Mouse (Mus musculus): Measurements from ENCODE around the gene Lrmp. TPM values are rescaled to one million over a fixed set of nuclear protein-coding genes. Genes with fewer than 3 reads are reported as not detected.
"Not testable (repeated sequence)": the region's sequence is repeated elsewhere in the genome, so short reads cannot be mapped to it uniquely, and the experiment has no call there.

Lrmp gene
- polyA plus RNA-seq, 1 experiment from 2014 or later: 0.51 TPM

- Histone ChIP-seq H3K9ac (replicated peaks) (no peak overlapping the region), H3K27me3 (peaks cover 4% of the 10 kb centered on the region; the same call in 1 of the 2 replicates), H3K4me1 (replicated peaks) (no peaks in the 10 kb centered on the region; the same call in 1 of the 2 replicates), H3K4me2 (replicated peaks) (no peak overlapping the region), H3K36me3 (no peaks in the 10 kb centered on the region), H3K4me3 (replicated peaks) (no peak overlapping the region), H3K27ac (no peak overlapping the region), H3K9me3 (no peaks in the 10 kb centered on the region; the same call in 1 of the 2 replicates)
- whole genome bisulfite sequencing: 67% methylated on average over 1 of the region's 1 CpGs
- no peak for ATAC-seq
Measured at GRCm38 (mm10) chr6:145124621-145125020, 9.2 kb downstream of the Lrmp start.

- H3K27me3 ChIP-seq: peaks cover 4% of the 10 kb centered on the region; the same call in 1 of the 2 replicates
- H3K4me1 ChIP-seq (replicated peaks): no peaks in the 10 kb centered on the region; the same call in 1 of the 2 replicates
- no peak overlapping the region for H3K4me2 ChIP-seq (replicated peaks)
- no peak overlapping the region for H3K4me3 ChIP-seq (replicated peaks)
- ATAC-seq: no peak
- H3K9me3 ChIP-seq: no peaks in the 10 kb centered on the region; the same call in 1 of the 2 replicates
- no peak overlapping the region for H3K9ac ChIP-seq (replicated peaks)
- WGBS: 65% methylated on average over 7 of the region's 7 CpGs
- H3K27ac ChIP-seq: no peak overlapping the region
- H3K36me3 ChIP-seq: no peaks in the 10 kb centered on the region
Measured at GRCm38 (mm10) chr6:145125591-145126113, 10.2 kb downstream of the Lrmp start.

GRCm38 (mm10) chr6:145127652-145128051 lies 12.2 kb downstream of the Lrmp start:
- WGBS: 95% methylated on average over 3 of the region's 3 CpGs
- H3K36me3 ChIP-seq: no peaks in the 10 kb centered on the region

GRCm38 (mm10) chr6:145129563-145129962 lies 14.1 kb downstream of the Lrmp start:
- Histone ChIP-seq H3K27ac (no peak overlapping the region), H3K9me3 (no peaks in the 10 kb centered on the region; the same call in 1 of the 2 replicates), H3K4me3 (replicated peaks) (no peak overlapping the region), H3K27me3 (no peaks in the 10 kb centered on the region), H3K4me1 (replicated peaks) (0 out of 2 replicates have a peak, but pooled peaks cover 3% of the 10 kb centered on the region), H3K9ac (replicated peaks) (no peak overlapping the region), H3K36me3 (no peaks in the 10 kb centered on the region), H3K4me2 (replicated peaks) (no peak overlapping the region)
- 84% methylated on average over 4 of the region's 4 CpGs for WGBS
- no peak for ATAC-seq

More at GRCm38 (mm10) chr6:145127652-145128051, 12.2 kb downstream of the Lrmp start:
- Histone ChIP-seq H3K4me3 (replicated peaks) (no peak overlapping the region), H3K27me3 (no peaks in the 10 kb centered on the region), H3K4me1 (replicated peaks) (0 out of 2 replicates have a peak, but pooled peaks cover 3% of the 10 kb centered on the region), H3K9ac (replicated peaks) (no peak overlapping the region), H3K4me2 (replicated peaks) (no peak overlapping the region), H3K9me3 (no peaks in the 10 kb centered on the region; the same call in 1 of the 2 replicates), H3K27ac (no peak overlapping the region)
- no peak for ATAC-seq

- 0 out of 2 replicates have a peak, but pooled peaks cover 3% of the 10 kb centered on the region for H3K4me1 ChIP-seq (replicated peaks)
- no peak for ATAC-seq
- WGBS: 94% methylated on average over 5 of the region's 5 CpGs
Measured at GRCm38 (mm10) chr6:145131991-145132390, 16.5 kb downstream of the Lrmp start.

GRCm38 (mm10) chr6:145132969-145133368 lies 17.5 kb downstream of the Lrmp start:
- H3K27ac ChIP-seq; H3K9ac ChIP-seq (replicated peaks); H3K4me2 ChIP-seq (replicated peaks); H3K36me3 ChIP-seq; H3K4me3 ChIP-seq (replicated peaks); H3K4me1 ChIP-seq (replicated peaks); H3K27me3 ChIP-seq; ATAC-seq; H3K9me3 ChIP-seq: not testable (repeated sequence)
- 85% methylated on average over 5 of the region's 5 CpGs for WGBS

More at GRCm38 (mm10) chr6:145131991-145132390, 16.5 kb downstream of the Lrmp start:
- Histone ChIP-seq H3K9me3 (no peaks in the 10 kb centered on the region; the same call in 1 of the 2 replicates), H3K27ac (no peak overlapping the region), H3K27me3 (no peaks in the 10 kb centered on the region), H3K36me3 (no peaks in the 10 kb centered on the region), H3K9ac (replicated peaks) (no peak overlapping the region), H3K4me2 (replicated peaks) (no peak overlapping the region), H3K4me3 (replicated peaks) (no peak overlapping the region)

GRCm38 (mm10) chr6:145135295-145135694 lies 19.8 kb downstream of the Lrmp start:
- H3K9ac ChIP-seq (replicated peaks): no peak overlapping the region
- H3K9me3 ChIP-seq: no peaks in the 10 kb centered on the region
- no peak overlapping the region for H3K4me2 ChIP-seq (replicated peaks)
- H3K4me3 ChIP-seq (replicated peaks): no peak overlapping the region
- ATAC-seq: no peak
- H3K27ac ChIP-seq: no peak overlapping the region
- 0 out of 2 replicates have a peak, but pooled peaks cover 3% of the 10 kb centered on the region for H3K4me1 ChIP-seq (replicated peaks)
- WGBS: 79% methylated on average over 3 of the region's 3 CpGs
- no peaks in the 10 kb centered on the region for H3K36me3 ChIP-seq
- H3K27me3 ChIP-seq: no peaks in the 10 kb centered on the region

- H3K27me3 ChIP-seq: no peaks in the 10 kb centered on the region
- H3K9me3 ChIP-seq: no peaks in the 10 kb centered on the region
- no peaks in the 10 kb centered on the region for H3K36me3 ChIP-seq
- H3K4me2 ChIP-seq (replicated peaks): no peak overlapping the region
- no peak overlapping the region for H3K4me3 ChIP-seq (replicated peaks)
- ATAC-seq: no peak
- H3K9ac ChIP-seq (replicated peaks): no peak overlapping the region
- H3K4me1 ChIP-seq (replicated peaks): peaks cover 3% of the 10 kb centered on the region; the same call in 1 of the 2 replicates
- WGBS: 87% methylated on average over 9 of the region's 9 CpGs
- no peak overlapping the region for H3K27ac ChIP-seq
Measured at GRCm38 (mm10) chr6:145135804-145136203, 20.4 kb downstream of the Lrmp start.

GRCm38 (mm10) chr6:145136831-145137230 lies 21.4 kb downstream of the Lrmp start:
- H3K4me3 ChIP-seq (replicated peaks): no peak overlapping the region
- no peaks in the 10 kb centered on the region for H3K27me3 ChIP-seq
- peaks cover 3% of the 10 kb centered on the region; the same call in 1 of the 2 replicates for H3K4me1 ChIP-seq (replicated peaks)
- H3K4me2 ChIP-seq (replicated peaks): no peak overlapping the region
- H3K9me3 ChIP-seq: no peaks in the 10 kb centered on the region
- H3K36me3 ChIP-seq: no peaks in the 10 kb centered on the region
- 92% methylated on average over 5 of the region's 5 CpGs for whole genome bisulfite sequencing
- H3K9ac ChIP-seq (replicated peaks): no peak overlapping the region
- ATAC-seq: no peak
- H3K27ac ChIP-seq: no peak overlapping the region

- H3K9ac ChIP-seq (replicated peaks): no peak overlapping the region
- H3K9me3 ChIP-seq: no peaks in the 10 kb centered on the region
- H3K27me3 ChIP-seq: no peaks in the 10 kb centered on the region
- H3K4me2 ChIP-seq (replicated peaks): no peak overlapping the region
- H3K4me3 ChIP-seq (replicated peaks): no peak overlapping the region
- WGBS: 84% methylated on average over 13 of the region's 13 CpGs
- H3K4me1 ChIP-seq (replicated peaks): no peaks in the 10 kb centered on the region; the same call in 1 of the 2 replicates
- H3K36me3 ChIP-seq: no peaks in the 10 kb centered on the region
- ATAC-seq: no peak
- no peak overlapping the region for H3K27ac ChIP-seq
Measured at GRCm38 (mm10) chr6:145139236-145139635, 23.8 kb downstream of the Lrmp start.

- H3K27me3 ChIP-seq: no peaks in the 10 kb centered on the region
- H3K4me2 ChIP-seq (replicated peaks): no peak overlapping the region
- no peaks in the 10 kb centered on the region; the same call in 1 of the 2 replicates for H3K4me1 ChIP-seq (replicated peaks)
- H3K36me3 ChIP-seq: no peaks in the 10 kb centered on the region
- no peak overlapping the region for H3K4me3 ChIP-seq (replicated peaks)
- no peak for ATAC-seq
- WGBS: 79% methylated on average over 11 of the region's 11 CpGs
- H3K9ac ChIP-seq (replicated peaks): no peak overlapping the region
- H3K9me3 ChIP-seq: no peaks in the 10 kb centered on the region
- no peak overlapping the region for H3K27ac ChIP-seq
Measured at GRCm38 (mm10) chr6:145139776-145140475, 24.5 kb downstream of the Lrmp start.

GRCm38 (mm10) chr6:145140706-145141105 lies 25.3 kb downstream of the Lrmp start:
- no peak for ATAC-seq
- Histone ChIP-seq H3K27ac (no peak overlapping the region), H3K27me3 (no peaks in the 10 kb centered on the region), H3K4me2 (replicated peaks) (no peak overlapping the region), H3K36me3 (no peaks in the 10 kb centered on the region), H3K4me3 (replicated peaks) (no peak overlapping the region), H3K9me3 (no peaks in the 10 kb centered on the region), H3K9ac (replicated peaks) (no peak overlapping the region), H3K4me1 (replicated peaks) (no peaks in the 10 kb centered on the region; the same call in 1 of the 2 replicates)
- WGBS: 71% methylated on average over 11 of the region's 11 CpGs

Data from midbrain, embryonic 13.5 days (tissue).